Mouse (Mus musculus): ENCODE measurements at regions not wholly inside any gene's neighbourhood (a gene's known extent, or its start where the extent isn't known, plus 50 kb on each side); places are given as distances from the start of the nearest gene placed in this dataset.

DNA sequence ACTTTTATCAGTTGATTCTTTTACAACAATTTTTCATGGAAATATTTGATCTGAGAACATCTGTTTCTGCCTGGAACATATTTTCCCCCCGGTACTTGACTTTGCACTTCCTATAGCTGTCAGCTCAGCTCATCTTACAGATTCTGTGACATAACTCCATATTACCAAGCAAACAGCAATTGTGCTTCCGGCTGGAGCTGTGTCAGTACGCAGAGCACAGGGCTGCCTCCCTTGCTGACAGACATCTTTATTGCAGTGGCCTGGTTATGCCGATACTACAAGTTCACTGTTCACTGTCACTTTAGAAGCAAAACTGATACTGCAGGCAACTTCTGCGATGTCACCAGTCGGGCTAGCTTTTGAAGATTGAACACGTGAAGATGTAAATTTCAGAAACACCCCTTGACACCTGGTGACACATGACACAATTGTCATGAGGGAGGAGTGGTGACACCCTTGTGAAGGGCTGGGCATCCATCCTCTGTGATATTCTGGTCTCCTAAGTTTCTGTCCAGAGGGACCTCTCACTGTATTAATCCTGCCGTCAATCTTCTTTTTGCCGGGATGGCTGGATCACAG, 81.0 kb upstream of the Glrp1 start:
- Histone ChIP-seq H3K4me1 (ENCODE audit: control insufficient read depth in 1 of 2, insufficient read depth in 2 of 2) (peaks cover 6 to 29% of the 10 kb centered on the region in 2 experiments), H3K36me3 (replicated peaks in 1 of 2; ENCODE audit: control insufficient read depth in 1 of 2, insufficient read depth in 1 of 2, low read length in 1 of 2) (no peaks in the 10 kb centered on the region), H3K4me3 (replicated peaks in 1 of 3; ENCODE audit: low read depth in 2 of 3, low read length in 2 of 3, poor library complexity in 1 of 3) (no peak overlapping the region), H3K27ac (ENCODE audit: insufficient read depth, low read depth) (no peak overlapping the region), H3K9me3 (replicated peaks; ENCODE audit: low read length) (peaks cover 54% of the 10 kb centered on the region), H3K4me2 (ENCODE audit: insufficient read depth, low read depth, poor library complexity, severe bottlenecking) (no peak overlapping the region), H3K27me3 (replicated peaks) (no peaks in the 10 kb centered on the region), H3K79me2 (replicated peaks; ENCODE audit: control insufficient read depth, extremely low read depth, insufficient read depth, poor library complexity, severe bottlenecking) (no peaks in the 10 kb centered on the region), H3K9ac (ENCODE audit: insufficient read depth, low read depth) (no peak overlapping the region)
- in situ Hi-C loops (cut with MboI; ENCODE audit: low pct_ligation_motif_present, low pct_unique_long_range_greater_than_20kb, low sequenced_read_pairs), result no loop called here
- dilution Hi-C loops (cut with MboI; ENCODE audit: extremely low pct_ligation_motif_present, extremely low pct_unique_long_range_greater_than_20kb, low sequenced_read_pairs), result no loop called here
- no peak for DNase-seq (ENCODE audit: extremely low read depth)
- TF ChIP-seq CHD1 (IDR thresholded peaks at IDR 0.05; ENCODE audit: low read depth, low read length), result no peak
- TF ChIP-seq SMC3 (IDR thresholded peaks at IDR 0.05; ENCODE audit: low read depth, low read length), result no peak
- peak; percentile 24 for TF ChIP-seq ETS1 (conservative IDR thresholded peaks at IDR 0.05; ENCODE audit: low read depth, low read length)
- TF ChIP-seq GABPA (IDR thresholded peaks at IDR 0.05; ENCODE audit: insufficient replicate concordance, low read depth, low read length), result no peak
- peak; percentile 33; the same call in 1 of the 2 replicates for TF ChIP-seq MAX (IDR thresholded peaks at IDR 0.05; ENCODE audit: low read length)
- TF ChIP-seq E2F4 (IDR thresholded peaks at IDR 0.05; ENCODE audit: insufficient replicate concordance, low read depth, low read length), result no peak
- TF ChIP-seq TCF12 (IDR thresholded peaks at IDR 0.05; ENCODE audit: low read depth, low read length), result no peak
- peak; percentile 83 for TF ChIP-seq BHLHE40 (IDR thresholded peaks at IDR 0.05; ENCODE audit: low read depth, low read length)
- TF ChIP-seq JUND (conservative IDR thresholded peaks at IDR 0.05; ENCODE audit: low read depth, low read length), result no peak

DNA sequence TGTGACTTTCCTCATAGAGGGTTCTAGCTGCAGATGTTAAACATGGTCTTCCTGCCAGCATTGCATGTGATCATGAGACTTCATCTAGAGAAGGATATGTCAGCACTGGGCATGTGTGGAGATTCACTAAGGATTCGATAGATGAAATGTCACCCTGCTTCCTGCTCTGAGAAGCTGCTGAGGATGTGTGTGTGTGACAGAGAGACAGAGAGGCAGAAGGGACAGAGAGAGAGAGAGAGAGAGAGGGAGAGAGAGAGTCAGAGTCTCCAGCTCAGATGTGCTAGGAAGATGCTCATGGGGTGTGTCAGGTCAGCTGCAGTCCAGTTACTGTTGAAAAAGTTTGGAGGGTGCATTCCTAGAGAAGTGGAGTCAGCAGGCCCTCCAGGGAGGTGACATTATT, 78.9 kb upstream of the Glrp1 start:
- no peaks in the 10 kb centered on the region for H3K27me3 ChIP-seq (replicated peaks)
- no peak overlapping the region for H3K4me2 ChIP-seq (ENCODE audit: insufficient read depth, low read depth, poor library complexity, severe bottlenecking)
- H3K9ac ChIP-seq (ENCODE audit: insufficient read depth, low read depth), result no peak overlapping the region
- TF ChIP-seq IRF4 (IDR thresholded peaks at IDR 0.05; ENCODE audit: low read depth, low read length) (no peak), POLR2AphosphoS2 (IDR thresholded peaks at IDR 0.05; ENCODE audit: low read depth, low read length) (no peak), MYC (IDR thresholded peaks at IDR 0.05; ENCODE audit: low read depth, low read length) (no peak), MAFK (IDR thresholded peaks at IDR 0.05; ENCODE audit: insufficient replicate concordance, low read length) (no peak), CHD1 (IDR thresholded peaks at IDR 0.05; ENCODE audit: low read depth, low read length) (no peak), UBTF (IDR thresholded peaks at IDR 0.05; ENCODE audit: low read depth, low read length) (no peak), PAX5 (IDR thresholded peaks at IDR 0.05; ENCODE audit: low read length) (no peak), TCF12 (IDR thresholded peaks at IDR 0.05; ENCODE audit: low read depth, low read length) (no peak), NRF1 (IDR thresholded peaks at IDR 0.05; ENCODE audit: low read depth, low read length) (no peak), ZMIZ1 (IDR thresholded peaks at IDR 0.05; ENCODE audit: low read depth, low read length) (no peak), USF2 (conservative IDR thresholded peaks at IDR 0.05; ENCODE audit: low read depth, low read length) (no peak), ELF1 (IDR thresholded peaks at IDR 0.05; ENCODE audit: low read depth, low read length) (no peak), HCFC1 (IDR thresholded peaks at IDR 0.05; ENCODE audit: low read depth, low read length) (no peak), RAD21 (IDR thresholded peaks at IDR 0.05; ENCODE audit: low read depth, low read length) (no peak), ETS1 (conservative IDR thresholded peaks at IDR 0.05; ENCODE audit: low read depth, low read length) (no peak), SIN3A (IDR thresholded peaks at IDR 0.05; ENCODE audit: low read length) (no peak), POLR2A (IDR thresholded peaks at IDR 0.05; ENCODE audit: low read depth, low read length) (no peak), USF1 (IDR thresholded peaks at IDR 0.05; ENCODE audit: low read depth, low read length) (no peak), NELFE (IDR thresholded peaks at IDR 0.05; ENCODE audit: low read depth, low read length) (no peak), EP300 (IDR thresholded peaks at IDR 0.05; ENCODE audit: low read length) (no peak)
- in situ Hi-C loops (cut with MboI; ENCODE audit: low pct_ligation_motif_present, low pct_unique_long_range_greater_than_20kb, low sequenced_read_pairs), result no loop called here
- peaks cover 16 to 45% of the 10 kb centered on the region in 2 experiments for H3K4me1 ChIP-seq (ENCODE audit: control insufficient read depth in 1 of 2, insufficient read depth in 2 of 2)
- peaks cover 50% of the 10 kb centered on the region for H3K9me3 ChIP-seq (replicated peaks; ENCODE audit: low read length)
- DNase-seq (ENCODE audit: extremely low read depth), result no peak
- dilution Hi-C loops (cut with MboI; ENCODE audit: extremely low pct_ligation_motif_present, extremely low pct_unique_long_range_greater_than_20kb, low sequenced_read_pairs), result no loop called here
- no peaks in the 10 kb centered on the region for H3K36me3 ChIP-seq (replicated peaks in 1 of 2; ENCODE audit: control insufficient read depth in 1 of 2, insufficient read depth in 1 of 2, low read length in 1 of 2)
- no peaks in the 10 kb centered on the region for H3K79me2 ChIP-seq (replicated peaks; ENCODE audit: control insufficient read depth, extremely low read depth, insufficient read depth, poor library complexity, severe bottlenecking)
- no peak overlapping the region for H3K4me3 ChIP-seq (replicated peaks in 1 of 3; ENCODE audit: low read depth in 2 of 3, low read length in 2 of 3, poor library complexity in 1 of 3)
- no peak overlapping the region; the same call in none of the 2 replicates for H3K27ac ChIP-seq (ENCODE audit: insufficient read depth, low read depth)
